Mouse (Mus musculus) stomach, embryonic 14.5 days (tissue): Measurements from ENCODE around the gene Zfpm1. TPM values are rescaled to one million over a fixed set of nuclear protein-coding genes. Genes with fewer than 3 reads are reported as not detected.
A peak's percentile ranks its signal among the peaks of the same experiment; 100 is the strongest.
"Not testable (repeated sequence)": the region's sequence is repeated elsewhere in the genome, so short reads cannot be mapped to it uniquely, and the experiment has no call there.

ENCODE experiments used
- ATAC-seq: fragments of 200-750 bp; cut with Nextera tagmentation; 2 replicates; pipeline ENCODE4 v1.8.0; 2017; ENCODE audit warnings: low read depth, moderate TSS enrichment; ENCODE audit not compliant: insufficient number of reproducible peaks, insufficient read depth, low FRiP score
- H3K27ac ChIP-seq: fragments of 300-500 bp; sonication (generic); 2 replicates; pipeline ENCODE4 v1.5.1; 2014; ENCODE audit warnings: mild to moderate bottlenecking, low read length, moderate library complexity, mixed read lengths
- H3K27me3 ChIP-seq: fragments of 300-500 bp; sonication (generic); 2 replicates; pipeline ENCODE4 v1.6.1; 2014; ENCODE audit warnings: low read length, control low read depth, mixed read lengths; ENCODE audit not compliant: control insufficient read depth, insufficient read depth
- H3K36me3 ChIP-seq: fragments of 300-500 bp; sonication (generic); 2 replicates; pipeline ENCODE4 v1.6.1; 2014; ENCODE audit warnings: mild to moderate bottlenecking, control low read depth, low read length, moderate library complexity, mixed read lengths; ENCODE audit not compliant: control insufficient read depth, insufficient read depth
- H3K4me1 ChIP-seq: fragments of 300-500 bp; sonication (generic); 2 replicates; pipeline ENCODE4 v1.6.1; 2014; ENCODE audit warnings: low read length, control low read depth, mixed read lengths; ENCODE audit not compliant: control insufficient read depth, insufficient read depth
- H3K4me2 ChIP-seq: fragments of 300-500 bp; sonication (generic); replicated peaks from 2 replicates; pipeline ENCODE4 v1.6.1; 2014; ENCODE audit warnings: low read depth, low read length, control low read depth
- H3K4me3 ChIP-seq: fragments of 300-500 bp; sonication (generic); 2 replicates; pipeline ENCODE4 v1.5.1; 2014; ENCODE audit warnings: low read depth, low read length, control low read depth
- H3K9ac ChIP-seq: fragments of 300-500 bp; sonication (generic); replicated peaks from 2 replicates; pipeline ENCODE4 v1.6.1; 2014; ENCODE audit warnings: low read depth, mild to moderate bottlenecking, control low read depth, low read length, moderate library complexity, mixed read lengths
- H3K9me3 ChIP-seq: fragments of 300-500 bp; sonication (generic); 2 replicates; pipeline ENCODE4 v1.6.1; 2016; ENCODE audit warnings: low read depth, low read length, control low read depth; ENCODE audit not compliant: control insufficient read depth
- WGBS: fragments of 180-500 bp; shearing (Covaris S2); extraction: QIAGEN DNeasy Blood & Tissue Kit; methylation state at CpG from one replicate; pipeline ENCODE4 v1.1.7; 2014; 5-methylcytosine and 5-hydroxymethylcytosine counted together
- polyA plus RNA-seq: library from polyadenylated mRNA; unstranded; fragments of >200 nt; fragmentation: Nextera tagmentation; extraction: Ambion mirVana; gene quantifications from 2 replicates; pipeline ENCODE4 v1.2.1, GENCODE M21; 2014

Gene Zfpm1
- polyA plus RNA-seq, 1 experiment from 2014 or later: 3.1 TPM

- 0 out of 2 replicates have a peak, but pooled peaks have one; percentile 14 for ATAC-seq
- Histone ChIP-seq H3K36me3 (no peaks in the 10 kb centered on the region), H3K9me3 (no peaks in the 10 kb centered on the region), H3K27ac (peak overlapping the region; percentile 71), H3K4me3 (no peak overlapping the region), H3K9ac (no peak overlapping the region), H3K27me3 (no peaks in the 10 kb centered on the region), H3K4me2 (no peak overlapping the region), H3K4me1 (peaks cover 35% of the 10 kb centered on the region; the same call in 1 of the 2 replicates)
- WGBS: 42% methylated on average over 8 of the region's 8 CpGs
These were observed 36.1 kb downstream of the Zfpm1 start for GRCm38 (mm10) chr8:122317918-122318475.

GRCm38 (mm10) chr8:122319045-122319707 is 37.2 kb downstream of the Zfpm1 start:
- no peaks in the 10 kb centered on the region for H3K36me3 ChIP-seq
- peak overlapping the region; percentile 71 for H3K27ac ChIP-seq
- H3K4me2 ChIP-seq: no peak overlapping the region
- H3K4me3 ChIP-seq: no peak overlapping the region
- 59% methylated on average over 11 of the region's 11 CpGs for WGBS
- H3K27me3 ChIP-seq: no peaks in the 10 kb centered on the region
- ATAC-seq: no peak
- H3K4me1 ChIP-seq: peaks cover 31% of the 10 kb centered on the region; the same call in 1 of the 2 replicates
- no peaks in the 10 kb centered on the region for H3K9me3 ChIP-seq
- H3K9ac ChIP-seq: no peak overlapping the region

GRCm38 (mm10) chr8:122319708-122320075 is 37.8 kb downstream of the Zfpm1 start:
- H3K27ac ChIP-seq: peak overlapping the region; percentile 63
- WGBS: 63% methylated on average over 7 of the region's 7 CpGs
- H3K4me3 ChIP-seq: no peak overlapping the region
- ATAC-seq: 0 out of 2 replicates have a peak, but pooled peaks have one; percentile 5
- H3K27me3 ChIP-seq: no peaks in the 10 kb centered on the region
- H3K9me3 ChIP-seq: no peaks in the 10 kb centered on the region
- peaks cover 32% of the 10 kb centered on the region; the same call in 1 of the 2 replicates for H3K4me1 ChIP-seq
- H3K4me2 ChIP-seq: no peak overlapping the region
- no peak overlapping the region for H3K9ac ChIP-seq
- H3K36me3 ChIP-seq: no peaks in the 10 kb centered on the region

GRCm38 (mm10) chr8:122320541-122320940 is 38.6 kb downstream of the Zfpm1 start:
- Histone ChIP-seq H3K9ac (no peak overlapping the region), H3K36me3 (no peaks in the 10 kb centered on the region), H3K4me2 (no peak overlapping the region), H3K27me3 (no peaks in the 10 kb centered on the region), H3K9me3 (no peaks in the 10 kb centered on the region), H3K4me1 (peaks cover 38% of the 10 kb centered on the region), H3K27ac (peak overlapping the region; percentile 15; the same call in 1 of the 2 replicates), H3K4me3 (no peak overlapping the region)
- ATAC-seq: no peak
- 41% methylated on average over 3 of the region's 3 CpGs for WGBS

- no peak overlapping the region for H3K4me2 ChIP-seq
- H3K36me3 ChIP-seq: no peaks in the 10 kb centered on the region
- peak; percentile 8; the same call in 1 of the 2 replicates for ATAC-seq
- H3K9me3 ChIP-seq: no peaks in the 10 kb centered on the region
- H3K9ac ChIP-seq: no peak overlapping the region
- H3K4me1 ChIP-seq: peaks cover 47% of the 10 kb centered on the region
- H3K4me3 ChIP-seq: no peak overlapping the region
- WGBS: 60% methylated on average over 10 of the region's 10 CpGs
- H3K27me3 ChIP-seq: no peaks in the 10 kb centered on the region
- peak overlapping the region; percentile 15; the same call in 1 of the 2 replicates for H3K27ac ChIP-seq
These were observed 39.5 kb downstream of the Zfpm1 start for GRCm38 (mm10) chr8:122321455-122321921.

GRCm38 (mm10) chr8:122322126-122322525 is 40.2 kb downstream of the Zfpm1 start:
- no peak for ATAC-seq

GRCm38 (mm10) chr8:122322792-122323191 is 40.9 kb downstream of the Zfpm1 start:
- WGBS: 33% methylated on average over 11 of the region's 11 CpGs
- peak; percentile 16 for ATAC-seq
- Histone ChIP-seq H3K36me3 (no peaks in the 10 kb centered on the region), H3K4me2 (no peak overlapping the region), H3K4me1 (peaks cover 43% of the 10 kb centered on the region), H3K27me3 (no peaks in the 10 kb centered on the region), H3K27ac (peak overlapping the region; percentile 77; the same call in 1 of the 2 replicates), H3K9ac (no peak overlapping the region), H3K4me3 (no peak overlapping the region), H3K9me3 (no peaks in the 10 kb centered on the region)

More at GRCm38 (mm10) chr8:122322126-122322525, 40.2 kb downstream of the Zfpm1 start:
- Histone ChIP-seq H3K36me3 (no peaks in the 10 kb centered on the region), H3K27me3 (no peaks in the 10 kb centered on the region), H3K9me3 (no peaks in the 10 kb centered on the region), H3K9ac (no peak overlapping the region), H3K4me1 (peaks cover 48% of the 10 kb centered on the region), H3K27ac (peak overlapping the region; percentile 33; the same call in 1 of the 2 replicates), H3K4me2 (no peak overlapping the region), H3K4me3 (no peak overlapping the region)
- 85% methylated on average over 7 of the region's 7 CpGs for WGBS

GRCm38 (mm10) chr8:122323951-122324402 is 42.0 kb downstream of the Zfpm1 start:
- WGBS: 9% methylated on average over 13 of the region's 13 CpGs
- H3K27me3 ChIP-seq, H3K4me2 ChIP-seq, H3K4me3 ChIP-seq, H3K9ac ChIP-seq, H3K9me3 ChIP-seq, H3K36me3 ChIP-seq: not testable (repeated sequence)
- ATAC-seq: peak; percentile 50; the same call in 1 of the 2 replicates
- Histone ChIP-seq H3K4me1 (peaks cover 34% of the 10 kb centered on the region), H3K27ac (peak overlapping the region; percentile 77; the same call in 1 of the 2 replicates)
